Mouse (Mus musculus) embryo, embryonic 10 days (tissue): Measurements from ENCODE around the gene Gm21921.
"Not testable (repeated sequence)": the region's sequence is repeated elsewhere in the genome, so short reads cannot be mapped to it uniquely, and the experiment has no call there.

Experiments
- DNase-seq: peaks from one replicate; pipeline ENCODE4 v3.0.0-alpha.2; 2015; ENCODE audit warnings: low spot score

Gm21921 gene

GRCm38 (mm10) chrY:24796143-24796542 lies at the start of gene Gm21921:
Gene Gm21921 (minus strand): TSS chrY:24796243.
- not testable (repeated sequence) for DNase-seq
